Mouse (Mus musculus) E14TG2a.4 (cell line): ENCODE measurements around the gene Vegfa.

Experiments
- CTCF ChIP-seq: conservative IDR thresholded peaks from 2 replicates; pipeline ENCODE4 v1.5.1; 2014; ENCODE audit warnings: low read length
- POU5F1 ChIP-seq: IDR thresholded peaks from 2 replicates; pipeline ENCODE4 v1.6.1; 2014; ENCODE audit warnings: low read length, borderline replicate concordance

DNA sequence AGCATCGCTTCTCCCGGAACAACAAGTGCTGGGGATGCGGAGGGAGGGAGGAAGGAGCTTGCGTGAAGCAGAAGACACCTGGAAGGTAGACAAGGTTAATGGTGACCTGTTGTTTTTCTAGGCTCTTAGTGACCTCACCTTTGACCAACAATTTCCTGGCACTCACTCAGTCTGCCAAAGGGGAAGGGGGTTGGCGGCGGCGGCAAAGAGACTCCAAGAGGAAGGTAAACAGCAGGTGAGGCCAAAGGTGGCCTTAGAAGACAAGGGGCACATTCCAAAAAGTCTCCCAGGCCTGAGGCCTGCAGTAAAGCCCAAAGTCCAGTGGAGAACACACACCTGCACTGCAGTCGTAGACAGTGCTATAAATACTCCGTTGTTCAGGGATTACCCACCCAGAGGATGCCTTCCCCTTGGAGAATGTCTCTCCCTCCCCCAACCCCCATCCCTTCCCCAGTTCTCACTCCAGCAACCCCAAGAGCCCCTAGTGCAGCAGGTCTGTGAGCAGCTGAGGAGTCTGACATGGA, 35.2 kb downstream of the Vegfa start:
- TF ChIP-seq CTCF (no peak), POU5F1 (no peak)
